Mouse (Mus musculus): Measurements from ENCODE around the gene Susd1. TPM values are rescaled to one million over a fixed set of nuclear protein-coding genes. Genes with fewer than 3 reads are reported as not detected.

Susd1 gene
- total RNA-seq, 2 experiments from 2014 or later = 9.9 to 10.3 TPM

DNA sequence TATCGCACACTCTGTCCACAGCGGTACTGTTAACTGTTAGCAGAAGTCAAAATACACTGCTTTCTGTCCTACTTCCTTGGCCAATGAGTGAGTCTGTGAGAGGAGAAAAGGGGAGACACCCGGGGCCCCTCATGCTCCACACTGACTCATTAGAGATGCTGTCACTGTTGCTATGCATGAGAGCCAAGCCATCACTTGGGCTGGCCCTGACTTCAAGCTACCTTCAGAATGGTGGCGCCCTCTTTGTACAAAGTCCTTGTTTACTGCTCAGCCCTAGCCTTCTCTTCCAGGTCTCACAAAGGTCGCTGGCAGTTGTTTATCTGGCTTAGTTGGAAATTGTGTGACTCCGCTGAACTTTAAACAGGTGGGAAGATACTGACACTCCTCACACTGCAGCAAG, 119.8 kb downstream of the Susd1 start:
- no peak for TF ChIP-seq CTCF (conservative IDR thresholded peaks at IDR 0.05)

DNA sequence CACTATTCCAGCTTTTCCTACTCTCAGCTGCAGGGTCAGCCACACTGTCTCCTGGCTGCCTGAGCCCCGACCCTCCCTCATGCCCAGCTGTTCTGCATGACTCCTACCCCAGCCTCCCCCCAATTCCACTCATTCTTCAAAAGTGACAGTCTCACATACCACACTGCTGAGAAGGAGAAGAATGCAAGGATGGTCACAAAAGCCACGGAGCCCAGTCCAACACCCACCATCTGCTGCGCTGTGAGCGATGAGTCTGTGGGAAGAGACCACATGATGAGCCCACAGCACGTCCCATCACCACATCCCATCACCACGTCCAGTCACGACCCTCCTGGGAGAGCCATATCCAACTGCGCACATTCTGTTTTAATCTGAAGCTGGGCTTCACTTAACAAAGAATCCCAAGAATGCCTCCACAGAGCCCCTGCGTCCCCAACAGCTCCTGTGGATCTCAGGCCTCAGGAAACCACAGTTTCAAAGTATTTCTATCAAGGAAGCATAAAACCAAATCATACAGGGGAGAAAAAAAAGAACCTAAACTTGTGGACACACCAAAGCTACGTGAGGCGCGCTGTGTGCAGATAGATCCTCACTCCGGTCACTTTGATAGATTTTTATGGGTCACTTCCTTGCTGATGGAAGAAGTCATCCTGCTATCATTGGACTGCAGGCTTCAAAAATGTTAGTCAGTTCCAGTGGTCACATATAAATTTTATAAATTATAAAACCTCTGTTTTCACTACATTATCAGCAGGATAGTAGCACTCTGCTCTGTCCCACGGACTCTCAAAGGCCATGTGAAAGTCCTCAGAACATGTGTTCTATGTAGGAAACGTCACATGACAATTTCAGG, 122.7 kb downstream of the Susd1 start:
- Histone ChIP-seq H3K27ac (no peak overlapping the region), H3K4me3 (no peak overlapping the region)
- DNase-seq (ENCODE audit: low spot score in 2 of 2) = no peak
- no peak for TF ChIP-seq CTCF (conservative IDR thresholded peaks at IDR 0.05)

More for the DNA sequence above, 119.8 kb downstream of the Susd1 start:
- H3K27ac ChIP-seq = no peak overlapping the region
- H3K4me3 ChIP-seq = no peak overlapping the region
- no peak for DNase-seq (ENCODE audit: low spot score in 2 of 2)

DNA sequence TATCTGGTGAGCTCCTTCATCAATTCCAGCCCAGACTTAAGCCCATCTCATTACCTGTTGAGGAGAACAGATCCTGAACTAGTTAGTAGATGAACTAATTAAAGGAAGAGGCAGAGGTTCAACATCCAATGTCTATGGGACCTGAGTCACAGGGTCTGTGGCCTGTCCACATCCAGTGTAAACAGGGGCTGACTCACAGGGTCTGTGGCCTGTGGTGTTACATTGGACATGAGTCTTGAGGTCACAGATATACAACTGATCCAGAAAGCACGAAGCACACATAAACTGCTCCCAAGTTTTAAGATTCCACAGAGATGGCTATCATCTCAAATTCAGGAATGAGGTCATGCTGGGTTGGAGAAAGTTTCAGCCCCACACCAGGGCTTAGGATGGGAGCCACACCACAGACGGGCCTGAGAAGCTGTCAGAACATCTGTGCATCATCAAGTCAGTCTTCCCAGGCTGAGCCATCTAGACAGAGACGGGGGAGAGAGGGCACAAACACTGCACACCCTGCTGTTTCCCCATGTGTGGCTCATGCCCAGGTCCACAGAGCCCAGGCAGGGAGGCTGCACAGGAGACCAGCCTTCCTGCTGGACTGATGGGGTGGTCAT, 123.4 kb downstream of the Susd1 start:
- Histone ChIP-seq H3K27ac (no peak overlapping the region), H3K4me3 (no peak overlapping the region)
- no peak for TF ChIP-seq CTCF (conservative IDR thresholded peaks at IDR 0.05)
- no peak for DNase-seq (ENCODE audit: low spot score in 2 of 2)

DNA sequence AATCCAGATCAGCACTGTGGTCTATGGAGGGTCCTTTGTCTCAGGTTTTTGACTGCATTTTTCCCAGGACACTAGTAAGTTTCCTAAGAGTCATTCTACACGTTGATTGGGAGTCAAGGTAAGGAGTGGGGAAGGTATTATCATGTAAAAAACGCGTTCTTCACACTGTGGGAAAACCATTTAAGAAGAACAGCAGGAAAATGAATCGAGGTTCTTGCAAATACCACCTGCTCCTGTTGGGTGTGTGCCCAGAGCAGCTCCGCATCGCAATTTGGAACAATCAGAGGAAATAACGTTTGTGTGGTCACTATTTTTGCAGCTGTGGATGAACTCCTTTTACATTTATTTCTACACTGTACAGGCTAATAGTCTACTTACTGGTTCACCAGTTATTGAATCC, 125.5 kb downstream of the Susd1 start:
- no peak overlapping the region for H3K4me3 ChIP-seq
- no peak for TF ChIP-seq CTCF (conservative IDR thresholded peaks at IDR 0.05)
- DNase-seq (ENCODE audit: low spot score in 2 of 2) = no peak
- H3K27ac ChIP-seq = no peak overlapping the region

DNA sequence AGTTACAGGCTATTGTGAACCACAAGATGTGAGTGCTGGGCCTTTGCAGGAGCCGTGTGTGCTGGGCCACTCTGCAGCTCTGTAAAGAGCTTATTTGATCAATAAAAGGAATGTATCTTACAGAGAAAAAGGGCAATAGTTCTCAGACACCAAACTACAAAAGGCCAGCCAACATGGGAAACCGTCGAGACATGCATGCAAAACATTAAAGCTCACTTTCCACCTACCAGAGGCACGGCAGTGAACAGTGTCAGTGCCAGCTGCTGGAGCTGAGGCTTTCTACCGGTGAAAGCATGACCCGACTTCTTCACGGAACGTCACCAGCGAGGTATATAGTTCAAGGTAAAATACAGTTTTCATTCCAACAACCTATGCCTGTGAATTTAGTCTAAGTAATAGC, 127.8 kb downstream of the Susd1 start:
- no peak overlapping the region for H3K27ac ChIP-seq
- no peak for DNase-seq (ENCODE audit: low spot score in 2 of 2)
- no peak for TF ChIP-seq CTCF (conservative IDR thresholded peaks at IDR 0.05)
- H3K4me3 ChIP-seq = no peak overlapping the region

DNA sequence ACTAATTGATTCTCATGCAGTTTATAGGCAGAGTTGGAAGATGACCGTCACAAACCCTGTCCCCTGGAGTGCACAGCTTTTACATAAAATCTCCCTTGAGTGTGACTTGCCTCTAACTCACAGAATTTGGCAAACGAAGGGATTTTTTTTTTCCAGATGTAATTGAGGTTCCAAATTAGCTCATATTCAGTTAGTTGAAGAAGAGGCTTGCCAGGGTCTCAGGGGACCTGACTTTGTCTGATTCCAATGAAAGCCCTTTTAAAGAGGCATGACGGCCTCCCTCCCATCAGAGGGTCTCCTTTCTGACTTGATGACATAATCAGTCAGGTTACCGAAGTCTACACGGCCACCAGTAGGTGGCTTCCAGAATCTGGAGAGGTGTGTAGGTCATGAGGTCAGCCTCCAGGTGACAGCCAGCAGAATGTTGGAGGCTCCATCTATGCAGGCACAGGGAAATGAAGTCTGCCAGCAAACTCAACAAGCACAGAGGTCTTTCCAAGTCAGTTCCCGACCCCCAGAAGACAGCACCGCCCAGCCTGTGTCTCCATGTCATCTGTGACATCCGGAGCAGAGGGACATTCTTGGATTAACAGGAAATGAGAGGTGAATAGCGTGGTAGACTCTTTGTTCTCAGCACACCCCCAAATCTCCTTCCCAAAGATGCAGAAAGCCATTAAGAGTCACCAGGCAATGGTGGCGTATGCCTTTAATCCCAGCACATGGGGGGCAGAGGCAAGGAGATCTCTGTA, 130.4 kb downstream of the Susd1 start:
- DNase-seq (ENCODE audit: low spot score in 2 of 2) = no peak
- Histone ChIP-seq H3K4me3 (no peak overlapping the region), H3K27ac (no peak overlapping the region)
- TF ChIP-seq CTCF (conservative IDR thresholded peaks at IDR 0.05) = no peak

DNA sequence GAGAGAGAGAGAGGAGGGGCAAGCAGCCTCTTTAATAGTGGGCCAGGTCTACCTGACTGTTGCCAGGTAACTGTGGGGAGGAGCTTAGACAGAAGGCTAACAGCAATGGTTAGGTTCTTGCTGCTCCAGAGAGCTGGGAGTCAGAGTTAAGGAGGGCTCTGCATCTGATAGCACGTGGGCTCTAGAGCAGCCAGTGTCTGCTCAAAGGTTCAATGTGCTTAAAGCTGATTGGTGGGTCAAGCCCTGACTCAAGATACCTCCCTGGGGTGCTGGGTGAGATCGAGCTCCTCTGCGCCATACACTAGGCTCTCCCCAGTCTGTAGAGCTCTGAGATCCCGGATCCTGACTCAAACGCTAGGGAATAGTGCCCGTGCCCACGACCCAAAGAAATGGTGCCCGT, 136.0 kb downstream of the Susd1 start:
- no peak for TF ChIP-seq CTCF (conservative IDR thresholded peaks at IDR 0.05)
- H3K27ac ChIP-seq = no peak overlapping the region
- DNase-seq (ENCODE audit: low spot score in 2 of 2) = no peak
- no peak overlapping the region for H3K4me3 ChIP-seq

DNA sequence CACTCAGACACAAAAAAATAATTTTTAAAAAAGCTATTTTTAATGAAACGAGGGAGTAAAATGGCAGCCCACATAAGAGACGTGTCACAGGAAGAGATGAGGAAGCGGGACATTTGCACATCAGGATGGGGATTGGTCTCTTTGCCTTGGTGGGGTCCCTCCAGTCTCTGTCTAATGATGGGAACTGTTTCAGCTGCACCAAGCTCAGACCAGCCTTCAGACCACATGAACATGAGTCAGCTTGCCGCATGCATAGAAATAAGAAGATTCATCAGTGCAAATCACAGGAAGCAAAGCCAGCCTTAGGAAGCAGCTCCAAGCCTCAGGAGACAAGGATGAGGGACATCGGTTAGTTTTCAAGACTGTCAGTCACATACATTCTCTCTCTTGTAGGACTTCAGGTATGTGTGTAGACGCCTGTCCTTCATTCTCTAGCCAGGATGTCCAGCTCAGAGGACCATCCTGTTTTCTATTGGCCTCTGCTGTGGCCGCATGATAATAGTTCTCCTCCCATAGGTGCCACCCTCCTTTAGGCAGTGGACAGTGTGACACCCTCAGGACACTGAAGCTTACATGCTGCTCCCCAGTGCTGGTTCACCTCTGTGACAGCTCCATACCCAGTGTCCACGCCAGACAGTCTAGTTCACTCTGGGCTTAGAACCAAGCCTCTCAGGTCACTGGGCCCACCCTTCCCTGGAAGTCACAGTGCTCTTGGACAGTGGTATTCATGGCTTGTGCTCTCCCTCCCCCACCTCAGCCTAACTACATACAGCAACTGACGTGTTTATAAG, 137.2 kb downstream of the Susd1 start:
- H3K27ac ChIP-seq = no peak overlapping the region
- no peak overlapping the region for H3K4me3 ChIP-seq
- DNase-seq (ENCODE audit: low spot score in 2 of 2) = no peak
- TF ChIP-seq CTCF (conservative IDR thresholded peaks at IDR 0.05) = no peak

DNA sequence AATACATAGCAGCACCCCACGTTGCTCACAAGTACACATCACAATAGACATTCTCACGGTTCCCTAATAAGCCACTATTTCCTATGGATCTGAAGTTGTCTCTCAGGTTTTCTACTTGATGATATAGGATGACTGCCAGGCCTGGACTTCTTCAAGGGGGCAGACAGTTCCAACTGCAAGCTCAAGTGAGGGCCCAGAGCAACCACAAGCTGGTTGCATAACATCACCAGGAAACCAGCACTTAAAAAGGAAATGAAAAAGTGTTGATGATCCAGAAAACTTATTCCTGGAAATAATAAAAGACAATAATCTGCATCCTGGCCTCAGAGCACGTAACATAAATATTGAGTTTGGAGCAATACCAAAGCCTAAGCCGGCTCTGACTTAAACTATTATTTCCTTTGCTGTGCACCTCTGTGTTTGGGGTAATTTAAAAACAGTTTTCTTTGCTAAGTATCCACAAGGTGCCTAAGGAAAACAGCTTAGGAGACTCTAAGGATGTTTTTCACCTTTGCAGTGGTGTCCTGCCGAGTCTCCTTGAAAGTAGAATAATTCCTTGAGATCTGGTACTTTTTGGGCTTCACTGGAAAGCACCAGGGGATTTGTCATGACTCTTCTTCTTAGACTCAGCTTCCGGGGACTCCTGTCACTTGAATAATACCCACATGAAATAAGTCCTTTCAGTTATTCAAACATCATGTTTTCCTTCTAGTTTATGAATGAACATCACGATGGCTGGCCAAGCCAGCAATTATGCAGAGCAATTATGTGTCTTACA, 139.5 kb downstream of the Susd1 start:
- no peak overlapping the region for H3K27ac ChIP-seq
- H3K4me3 ChIP-seq = no peak overlapping the region
- DNase-seq (ENCODE audit: low spot score in 2 of 2) = no peak
- TF ChIP-seq CTCF (conservative IDR thresholded peaks at IDR 0.05) = no peak

DNA sequence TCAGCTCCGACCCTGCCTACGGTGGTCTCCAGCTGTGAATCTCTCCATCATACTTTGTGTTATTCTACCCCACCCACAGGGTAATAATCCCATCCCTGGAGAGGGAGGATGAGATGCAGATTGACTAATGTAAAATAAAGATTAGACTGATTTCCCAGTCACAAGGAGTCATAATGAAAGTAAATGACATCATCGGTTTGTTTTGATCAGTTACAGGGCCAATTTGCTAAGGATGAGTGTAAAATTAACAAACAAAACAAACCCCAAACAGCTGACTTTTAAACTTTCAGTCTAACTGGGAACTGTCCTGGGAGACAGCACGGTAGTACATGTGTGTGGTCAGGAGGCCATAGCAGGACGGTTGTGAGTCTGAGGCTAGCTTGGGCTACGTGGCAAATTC, 143.3 kb downstream of the Susd1 start:
- Histone ChIP-seq H3K27ac (no peak overlapping the region), H3K4me3 (no peak overlapping the region)
- DNase-seq (ENCODE audit: low spot score in 2 of 2) = no peak
- TF ChIP-seq CTCF (conservative IDR thresholded peaks at IDR 0.05) = no peak

DNA sequence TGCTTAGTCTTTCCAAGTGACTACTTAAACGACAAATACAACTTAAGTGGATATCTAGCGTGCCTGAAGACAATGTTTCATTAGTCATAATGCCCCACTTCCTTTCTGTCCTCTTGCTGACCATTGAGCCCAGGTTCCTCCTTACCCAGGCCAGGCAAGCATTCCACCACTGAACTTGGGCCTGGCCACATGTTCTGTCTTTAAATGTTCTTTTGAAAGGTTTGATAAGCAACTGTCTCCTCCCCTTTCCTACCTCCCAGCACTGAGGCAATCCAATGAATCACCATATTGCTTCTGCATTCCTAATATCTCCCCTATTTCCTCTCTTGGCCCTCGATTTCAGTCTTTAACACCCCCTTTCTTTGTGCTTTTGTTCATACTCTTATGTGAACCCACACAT, 143.8 kb downstream of the Susd1 start:
- TF ChIP-seq CTCF (conservative IDR thresholded peaks at IDR 0.05) = no peak
- no peak overlapping the region for H3K4me3 ChIP-seq
- no peak for DNase-seq (ENCODE audit: low spot score in 2 of 2)
- H3K27ac ChIP-seq = no peak overlapping the region

Data from layer of hippocampus, adult 2 months (tissue).